Mouse (Mus musculus): ENCODE measurements around the gene Plxdc1. TPM values are rescaled to one million over a fixed set of nuclear protein-coding genes. Genes with fewer than 3 reads are reported as not detected.

Gene Plxdc1
- total and polyA plus RNA-seq, 2 experiments from 2014 or later = 3.1 to 4.9 TPM

DNA sequence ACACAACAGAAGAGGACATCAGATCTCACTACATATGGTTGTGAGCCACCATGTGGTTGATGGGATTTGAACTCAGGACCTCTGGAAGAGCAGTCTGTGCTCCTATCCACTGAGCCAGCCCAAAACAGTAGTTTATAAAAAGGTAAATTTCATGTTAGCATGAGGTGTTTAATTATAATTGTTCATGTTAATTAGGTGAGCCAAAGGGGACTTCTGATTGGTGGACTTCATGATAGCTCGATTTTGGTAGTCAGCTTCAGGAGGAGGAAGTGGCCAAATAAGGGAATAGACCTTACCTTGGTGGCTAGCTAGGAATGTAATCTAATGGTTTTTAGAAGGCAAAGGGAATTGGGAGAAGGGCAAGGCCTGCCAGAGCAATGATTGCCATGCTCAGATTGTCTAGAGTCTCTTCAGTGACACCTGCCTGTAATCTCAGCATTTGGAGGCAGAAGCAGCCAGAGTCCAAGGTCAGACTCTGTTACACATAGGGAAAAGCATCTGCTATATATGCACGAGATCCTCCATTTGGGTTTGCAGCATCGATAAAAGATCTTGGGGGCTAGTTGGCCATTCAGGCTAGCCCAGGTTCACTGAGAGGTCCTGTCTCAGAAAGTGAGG, 88.6 kb downstream of the Plxdc1 start:
- H3K9me3 ChIP-seq (ENCODE audit: low read length) = no peaks in the 10 kb centered on the region
- H3K4me2 ChIP-seq (ENCODE audit: low read depth, low read length, poor library complexity, severe bottlenecking) = no peak overlapping the region
- no peaks in the 10 kb centered on the region for H3K36me3 ChIP-seq (ENCODE audit: insufficient read depth, low read length)
- no peak for DNase-seq (ENCODE audit: low spot score)
- WGBS = 86% methylated on average over 3 of the region's 3 CpGs
- no peak overlapping the region for H3K27ac ChIP-seq (ENCODE audit: low read depth, low read length)
- H3K9ac ChIP-seq (replicated peaks; ENCODE audit: low read length, poor library complexity, severe bottlenecking) = no peak overlapping the region
- ATAC-seq (ENCODE audit: low FRiP score) = no peak
- no peaks in the 10 kb centered on the region for H3K27me3 ChIP-seq (ENCODE audit: insufficient read depth, low read length)
- H3K4me3 ChIP-seq (ENCODE audit: low read depth, low read length) = no peak overlapping the region
- no peaks in the 10 kb centered on the region for H3K4me1 ChIP-seq (ENCODE audit: insufficient read depth, low read length)
- TF ChIP-seq CTCF (IDR thresholded peaks at IDR 0.05) = no peak

DNA sequence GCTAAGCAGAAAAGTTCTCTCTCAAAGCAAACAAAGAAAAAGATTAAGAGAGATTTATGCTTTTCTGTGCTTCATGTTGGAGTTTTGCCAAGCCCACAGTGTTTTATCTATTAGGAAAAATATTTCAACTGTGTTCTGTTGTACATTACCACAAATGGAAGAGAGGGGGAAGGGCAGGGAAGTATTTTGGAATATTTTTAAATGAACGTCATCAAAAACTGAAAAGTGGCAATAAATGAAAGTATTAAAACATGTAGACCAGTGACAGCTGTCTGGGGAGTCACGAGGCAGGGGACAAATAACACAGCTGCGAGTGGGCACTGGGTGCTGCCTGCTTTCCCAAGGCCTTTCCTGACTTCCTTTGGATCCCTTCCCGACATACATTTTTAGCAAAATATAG, 89.6 kb downstream of the Plxdc1 start:
- ATAC-seq (ENCODE audit: low FRiP score) (no peak), DNase-seq (ENCODE audit: low spot score) (no peak)
- 74% methylated on average over 4 of the region's 4 CpGs for WGBS
- Histone ChIP-seq H3K36me3 (ENCODE audit: insufficient read depth, low read length) (no peaks in the 10 kb centered on the region), H3K9me3 (ENCODE audit: low read length) (no peaks in the 10 kb centered on the region), H3K27me3 (ENCODE audit: insufficient read depth, low read length) (no peaks in the 10 kb centered on the region), H3K27ac (ENCODE audit: low read depth, low read length) (no peak overlapping the region), H3K4me2 (ENCODE audit: low read depth, low read length, poor library complexity, severe bottlenecking) (no peak overlapping the region), H3K4me3 (ENCODE audit: low read depth, low read length) (no peak overlapping the region), H3K9ac (replicated peaks; ENCODE audit: low read length, poor library complexity, severe bottlenecking) (no peak overlapping the region), H3K4me1 (ENCODE audit: insufficient read depth, low read length) (no peaks in the 10 kb centered on the region)
- TF ChIP-seq CTCF (IDR thresholded peaks at IDR 0.05) = no peak

- H3K27me3 ChIP-seq (ENCODE audit: insufficient read depth, low read length) = no peaks in the 10 kb centered on the region
- no peak overlapping the region for H3K4me3 ChIP-seq (ENCODE audit: low read depth, low read length)
- no peak overlapping the region for H3K9ac ChIP-seq (replicated peaks; ENCODE audit: low read length, poor library complexity, severe bottlenecking)
- no peak for ATAC-seq (ENCODE audit: low FRiP score)
- DNase-seq (ENCODE audit: low spot score) = no peak
- H3K36me3 ChIP-seq (ENCODE audit: insufficient read depth, low read length) = no peaks in the 10 kb centered on the region
- no peak for TF ChIP-seq CTCF (IDR thresholded peaks at IDR 0.05)
- no peaks in the 10 kb centered on the region for H3K4me1 ChIP-seq (ENCODE audit: insufficient read depth, low read length)
- 78% methylated on average over 5 of the region's 5 CpGs for WGBS
- no peak overlapping the region for H3K4me2 ChIP-seq (ENCODE audit: low read depth, low read length, poor library complexity, severe bottlenecking)
- H3K27ac ChIP-seq (ENCODE audit: low read depth, low read length) = no peak overlapping the region
- H3K9me3 ChIP-seq (ENCODE audit: low read length) = no peaks in the 10 kb centered on the region
Observed at GRCm38 (mm10) chr11:97891821-97892220, 94.4 kb downstream of the Plxdc1 start.

GRCm38 (mm10) chr11:97885296-97885915, 100.8 kb downstream of the Plxdc1 start:
- DNase-seq (ENCODE audit: low spot score) = no peak
- no peaks in the 10 kb centered on the region for H3K36me3 ChIP-seq (ENCODE audit: insufficient read depth, low read length)
- no peaks in the 10 kb centered on the region for H3K9me3 ChIP-seq (ENCODE audit: low read length)
- H3K27ac ChIP-seq (ENCODE audit: low read depth, low read length) = no peak overlapping the region
- no peak overlapping the region for H3K4me3 ChIP-seq (ENCODE audit: low read depth, low read length)
- no peak overlapping the region for H3K4me2 ChIP-seq (ENCODE audit: low read depth, low read length, poor library complexity, severe bottlenecking)
- WGBS = 100% methylated on average over 2 of the region's 2 CpGs
- ATAC-seq (ENCODE audit: low FRiP score) = no peak
- no peaks in the 10 kb centered on the region for H3K4me1 ChIP-seq (ENCODE audit: insufficient read depth, low read length)
- H3K27me3 ChIP-seq (ENCODE audit: insufficient read depth, low read length) = no peaks in the 10 kb centered on the region
- no peak for TF ChIP-seq CTCF (IDR thresholded peaks at IDR 0.05)
- H3K9ac ChIP-seq (replicated peaks; ENCODE audit: low read length, poor library complexity, severe bottlenecking) = no peak overlapping the region

- Histone ChIP-seq H3K4me1 (ENCODE audit: insufficient read depth, low read length) (no peaks in the 10 kb centered on the region), H3K4me2 (ENCODE audit: low read depth, low read length, poor library complexity, severe bottlenecking) (peak overlapping the region; percentile 48), H3K27ac (ENCODE audit: low read depth, low read length) (peak overlapping the region; percentile 87), H3K9me3 (ENCODE audit: low read length) (no peaks in the 10 kb centered on the region), H3K36me3 (ENCODE audit: insufficient read depth, low read length) (no peaks in the 10 kb centered on the region), H3K27me3 (ENCODE audit: insufficient read depth, low read length) (no peaks in the 10 kb centered on the region), H3K4me3 (ENCODE audit: low read depth, low read length) (peak overlapping the region; percentile 56), H3K9ac (replicated peaks; ENCODE audit: low read length, poor library complexity, severe bottlenecking) (peak overlapping the region; percentile 59; the same call in 1 of the 2 replicates)
- TF ChIP-seq CTCF (IDR thresholded peaks at IDR 0.05) = peak; percentile 38
- WGBS = 21% methylated on average over 7 of the region's 7 CpGs
- DNase-seq (ENCODE audit: low spot score) (no peak), ATAC-seq (ENCODE audit: low FRiP score) (no peak)
Observed at GRCm38 (mm10) chr11:97884601-97885185, 101.6 kb downstream of the Plxdc1 start.
